Mouse (Mus musculus) layer of hippocampus, adult 18-20 months (tissue): ENCODE data around the gene Snrnp35. TPM values are rescaled to one million over a fixed set of nuclear protein-coding genes. Genes with fewer than 3 reads are reported as not detected.

ENCODE experiments used
- DNase-seq, 2 experiments: peaks; one replicate each; pipeline ENCODE4 v3.0.0; 2022; ENCODE audit warnings: low spot score in 2 of 2
- total RNA-seq, 2 experiments: library from RNA; stranded (reverse); gene quantifications; 2 replicates each; pipeline ENCODE4 v1.2.3; 2021

The Snrnp35 gene
- total RNA-seq, 2 experiments from 2014 or later: 25.3 to 28.7 TPM

- DNase-seq: peak in 1 of 2 experiments; percentile 36
These were observed 53.8 kb downstream of the Snrnp35 start for GRCm38 (mm10) chr5:124536776-124537175.

GRCm38 (mm10) chr5:124538813-124539792, 56.2 kb downstream of the Snrnp35 start:
- peak; percentile 67 to 87 for DNase-seq

- DNase-seq: no peak
These were observed 57.0 kb downstream of the Snrnp35 start for GRCm38 (mm10) chr5:124539905-124540304.

GRCm38 (mm10) chr5:124540383-124540786, 57.5 kb downstream of the Snrnp35 start, which contains the start of gene Tmed2:
Gene Tmed2, plus strand, starts transcription at chr5:124540695.
- DNase-seq: peak; percentile 95 to 98

Other genes with a start within 250 kb of the Snrnp35 start
- gene Pitpnm2, start 233.4 kb upstream of the Snrnp35 start, total RNA-seq: 100 to 1,000 TPM; 315 to 325 TPM
- 10 to 100 TPM; 16.6 to 18.6 TPM for gene Mphosph9, start 155.2 kb upstream of the Snrnp35 start, total RNA-seq
- 10 to 100 TPM; 14.6 to 16.3 TPM for gene 2810006K23Rik, start 155.0 kb upstream of the Snrnp35 start, total RNA-seq
- 10 to 100 TPM; 88.2 to 94.5 TPM for gene Cdk2ap1, start 120.1 kb upstream of the Snrnp35 start, total RNA-seq
- 100 to 1,000 TPM; 148 to 154 TPM for gene Sbno1, start 57.1 kb upstream of the Snrnp35 start, total RNA-seq
- gene Kmt5a, start 43.2 kb upstream of the Snrnp35 start, total RNA-seq: 10 to 100 TPM; 66.3 to 73.0 TPM
- gene Rilpl2, start 4.8 kb upstream of the Snrnp35 start, total RNA-seq: 10 to 100 TPM; 20.4 to 22.6 TPM
- 10 to 100 TPM; 75.7 to 89.4 TPM for gene Rilpl1, start 48.3 kb downstream of the Snrnp35 start, total RNA-seq
- gene Tmed2, start 57.6 kb downstream of the Snrnp35 start, total RNA-seq: 100 to 1,000 TPM in 1 of 2 experiments, 10 to 100 TPM in 1; 96.7 to 100 TPM
- 10 to 100 TPM; 23.8 to 24.4 TPM for gene Ddx55, start 69.7 kb downstream of the Snrnp35 start, total RNA-seq
- gene Eif2b1, start 96.0 kb downstream of the Snrnp35 start, total RNA-seq: 10 to 100 TPM; 32.7 to 37.5 TPM
- 10 to 100 TPM; 28.3 to 30.7 TPM for gene Gtf2h3, start 96.0 kb downstream of the Snrnp35 start, total RNA-seq
- gene Atp6v0a2, start 145.4 kb downstream of the Snrnp35 start, total RNA-seq: 10 to 100 TPM; 52.9 to 55.4 TPM
- 1 to 10 TPM in 1 of 2 experiments, under 1 TPM in 1; 0.38 to 1.1 TPM for gene Dnah10, start 242.0 kb downstream of the Snrnp35 start, total RNA-seq